Mouse (Mus musculus): Measurements from ENCODE around the gene Pygb. TPM values are rescaled to one million over a fixed set of nuclear protein-coding genes. Genes with fewer than 3 reads are reported as not detected.

Gene Pygb
- total and polyA plus RNA-seq, 3 experiments, result 7.3 to 18.6 (median 10.6) TPM

DNA sequence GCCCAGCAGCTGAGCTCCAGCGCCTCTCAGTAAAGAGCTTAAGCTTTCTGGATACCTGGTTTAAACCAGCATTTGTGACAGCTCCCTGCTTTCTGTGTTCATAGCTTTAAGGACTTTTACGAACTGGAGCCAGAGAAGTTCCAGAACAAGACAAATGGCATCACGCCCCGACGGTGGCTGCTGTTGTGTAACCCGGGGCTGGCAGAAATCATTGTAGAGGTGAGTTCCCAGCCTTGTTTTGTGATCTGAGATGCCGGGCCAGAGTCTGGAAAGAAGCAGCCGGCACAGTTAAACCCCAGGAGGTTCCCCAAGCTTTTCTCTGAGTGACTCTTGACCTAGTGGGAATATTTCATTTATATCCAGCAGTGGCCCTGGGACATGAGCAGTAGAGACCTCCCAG is 32.2 kb downstream of the Pygb start:
- Histone ChIP-seq H3K27me3 (ENCODE audit: insufficient read depth, low read length) (no peaks in the 10 kb centered on the region), H3K4me1 (ENCODE audit: insufficient read depth, low read depth, low read length) (no peaks in the 10 kb centered on the region; the same call in 1 of the 2 replicates), H3K9me3 (replicated peaks) (no peaks in the 10 kb centered on the region), H3K4me3 (ENCODE audit: low read depth, low read length) (no peak overlapping the region), H3K36me3 (replicated peaks) (peaks cover 65% of the 10 kb centered on the region)
- DNase-seq (ENCODE audit: low spot score) (no peak), ATAC-seq (ENCODE audit: extremely low read depth, insufficient number of reproducible peaks, low FRiP score, poor library complexity, severe bottlenecking) (no peak)
- TF ChIP-seq GATA1 (IDR thresholded peaks at IDR 0.05; ENCODE audit: borderline replicate concordance, low read length), result no peak
- TF ChIP-seq CTCF (IDR thresholded peaks at IDR 0.05; ENCODE audit: low read depth, low read length), result no peak
- TF ChIP-seq TAL1 (conservative IDR thresholded peaks at IDR 0.05; ENCODE audit: low read depth, low read length), result no peak
- no peak for TF ChIP-seq GATA2 (IDR thresholded peaks at IDR 0.05; ENCODE audit: borderline replicate concordance, low read depth, low read length)
- TF ChIP-seq POLR2AphosphoS5 (IDR thresholded peaks at IDR 0.05; ENCODE audit: insufficient replicate concordance, low read depth, low read length), result no peak

- no peaks in the 10 kb centered on the region for H3K27me3 ChIP-seq (ENCODE audit: insufficient read depth, low read length)
- DNase-seq (ENCODE audit: low spot score) (no peak), ATAC-seq (ENCODE audit: extremely low read depth, insufficient number of reproducible peaks, low FRiP score, poor library complexity, severe bottlenecking) (no peak)
- H3K9me3 ChIP-seq (replicated peaks), result no peaks in the 10 kb centered on the region
- TF ChIP-seq GATA2 (IDR thresholded peaks at IDR 0.05; ENCODE audit: borderline replicate concordance, low read depth, low read length), result no peak
- TF ChIP-seq TAL1 (conservative IDR thresholded peaks at IDR 0.05; ENCODE audit: low read depth, low read length), result no peak
- no peaks in the 10 kb centered on the region; the same call in 1 of the 2 replicates for H3K4me1 ChIP-seq (ENCODE audit: insufficient read depth, low read depth, low read length)
- no peak overlapping the region for H3K4me3 ChIP-seq (ENCODE audit: low read depth, low read length)
- peaks cover 59% of the 10 kb centered on the region for H3K36me3 ChIP-seq (replicated peaks)
Observed at GRCm38 (mm10) chr2:150820720-150821119, 34.2 kb downstream of the Pygb start.

GRCm38 (mm10) chr2:150822987-150823386 is 36.5 kb downstream of the Pygb start:
- ATAC-seq (ENCODE audit: extremely low read depth, insufficient number of reproducible peaks, low FRiP score, poor library complexity, severe bottlenecking), result no peak
- no peaks in the 10 kb centered on the region for H3K27me3 ChIP-seq (ENCODE audit: insufficient read depth, low read length)
- no peaks in the 10 kb centered on the region for H3K9me3 ChIP-seq (replicated peaks)
- H3K36me3 ChIP-seq (replicated peaks), result peaks cover 63% of the 10 kb centered on the region
- no peak overlapping the region for H3K4me3 ChIP-seq (ENCODE audit: low read depth, low read length)
- DNase-seq (ENCODE audit: low spot score), result no peak
- no peak for TF ChIP-seq CTCF (IDR thresholded peaks at IDR 0.05; ENCODE audit: low read depth, low read length)
- no peak for TF ChIP-seq TAL1 (conservative IDR thresholded peaks at IDR 0.05; ENCODE audit: low read depth, low read length)
- TF ChIP-seq GATA1 (IDR thresholded peaks at IDR 0.05; ENCODE audit: borderline replicate concordance, low read length), result no peak
- TF ChIP-seq GATA2 (IDR thresholded peaks at IDR 0.05; ENCODE audit: borderline replicate concordance, low read depth, low read length), result no peak
- no peak for TF ChIP-seq POLR2AphosphoS5 (IDR thresholded peaks at IDR 0.05; ENCODE audit: insufficient replicate concordance, low read depth, low read length)
- H3K4me1 ChIP-seq (ENCODE audit: insufficient read depth, low read depth, low read length), result no peaks in the 10 kb centered on the region; the same call in 1 of the 2 replicates

DNA sequence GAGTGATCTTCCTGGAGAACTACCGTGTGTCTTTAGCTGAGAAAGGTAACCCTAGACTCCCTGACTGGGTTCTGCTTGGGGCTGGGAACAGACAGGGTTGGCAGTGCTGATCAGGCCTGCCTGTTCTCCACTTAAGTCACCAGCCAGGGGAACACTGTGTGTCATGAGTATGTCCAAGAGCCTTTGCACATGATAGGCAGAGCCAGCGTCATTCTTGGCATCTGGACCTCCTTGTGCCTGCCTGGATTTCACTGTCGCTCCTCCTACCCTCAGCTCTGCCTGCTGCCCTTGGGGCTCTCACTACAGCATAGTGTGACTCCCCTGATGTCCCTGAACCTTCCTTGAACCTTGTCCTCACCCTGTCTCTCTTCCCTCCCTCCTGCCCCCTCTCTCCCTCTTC is 39.9 kb downstream of the Pygb start:
- peaks cover 75% of the 10 kb centered on the region for H3K36me3 ChIP-seq (replicated peaks)
- H3K27me3 ChIP-seq (ENCODE audit: insufficient read depth, low read length), result no peaks in the 10 kb centered on the region
- no peaks in the 10 kb centered on the region for H3K9me3 ChIP-seq (replicated peaks)
- no peak for ATAC-seq (ENCODE audit: extremely low read depth, insufficient number of reproducible peaks, low FRiP score, poor library complexity, severe bottlenecking)
- TF ChIP-seq GATA1 (IDR thresholded peaks at IDR 0.05; ENCODE audit: borderline replicate concordance, low read length) (no peak), GATA2 (IDR thresholded peaks at IDR 0.05; ENCODE audit: borderline replicate concordance, low read depth, low read length) (no peak), POLR2AphosphoS5 (IDR thresholded peaks at IDR 0.05; ENCODE audit: insufficient replicate concordance, low read depth, low read length) (no peak), CTCF (IDR thresholded peaks at IDR 0.05; ENCODE audit: low read depth, low read length) (no peak), TAL1 (conservative IDR thresholded peaks at IDR 0.05; ENCODE audit: low read depth, low read length) (no peak)
- no peak overlapping the region for H3K4me3 ChIP-seq (ENCODE audit: low read depth, low read length)
- no peak for DNase-seq (ENCODE audit: low spot score)
- no peaks in the 10 kb centered on the region for H3K4me1 ChIP-seq (ENCODE audit: insufficient read depth, low read depth, low read length)

GRCm38 (mm10) chr2:150828164-150828563 is 41.6 kb downstream of the Pygb start:
- no peaks in the 10 kb centered on the region for H3K27me3 ChIP-seq (ENCODE audit: insufficient read depth, low read length)
- no peak for TF ChIP-seq POLR2AphosphoS5 (IDR thresholded peaks at IDR 0.05; ENCODE audit: insufficient replicate concordance, low read depth, low read length)
- no peak for TF ChIP-seq CTCF (IDR thresholded peaks at IDR 0.05; ENCODE audit: low read depth, low read length)
- TF ChIP-seq GATA1 (IDR thresholded peaks at IDR 0.05; ENCODE audit: borderline replicate concordance, low read length), result no peak
- TF ChIP-seq TAL1 (conservative IDR thresholded peaks at IDR 0.05; ENCODE audit: low read depth, low read length), result no peak
- no peak for TF ChIP-seq GATA2 (IDR thresholded peaks at IDR 0.05; ENCODE audit: borderline replicate concordance, low read depth, low read length)
- peaks cover 85% of the 10 kb centered on the region for H3K36me3 ChIP-seq (replicated peaks)
- H3K9me3 ChIP-seq (replicated peaks), result no peaks in the 10 kb centered on the region
- no peak for ATAC-seq (ENCODE audit: extremely low read depth, insufficient number of reproducible peaks, low FRiP score, poor library complexity, severe bottlenecking)
- H3K4me3 ChIP-seq (ENCODE audit: low read depth, low read length), result no peak overlapping the region
- H3K4me1 ChIP-seq (ENCODE audit: insufficient read depth, low read depth, low read length), result no peaks in the 10 kb centered on the region
- DNase-seq (ENCODE audit: low spot score), result no peak

GRCm38 (mm10) chr2:150828654-150829053 is 42.1 kb downstream of the Pygb start:
- no peaks in the 10 kb centered on the region for H3K27me3 ChIP-seq (ENCODE audit: insufficient read depth, low read length)
- no peak overlapping the region for H3K4me3 ChIP-seq (ENCODE audit: low read depth, low read length)
- DNase-seq (ENCODE audit: low spot score) (no peak), ATAC-seq (ENCODE audit: extremely low read depth, insufficient number of reproducible peaks, low FRiP score, poor library complexity, severe bottlenecking) (no peak)
- TF ChIP-seq TAL1 (conservative IDR thresholded peaks at IDR 0.05; ENCODE audit: low read depth, low read length), result no peak
- no peak for TF ChIP-seq CTCF (IDR thresholded peaks at IDR 0.05; ENCODE audit: low read depth, low read length)
- TF ChIP-seq GATA2 (IDR thresholded peaks at IDR 0.05; ENCODE audit: borderline replicate concordance, low read depth, low read length), result no peak
- TF ChIP-seq GATA1 (IDR thresholded peaks at IDR 0.05; ENCODE audit: borderline replicate concordance, low read length), result no peak
- TF ChIP-seq POLR2AphosphoS5 (IDR thresholded peaks at IDR 0.05; ENCODE audit: insufficient replicate concordance, low read depth, low read length), result no peak
- H3K4me1 ChIP-seq (ENCODE audit: insufficient read depth, low read depth, low read length), result no peaks in the 10 kb centered on the region
- H3K9me3 ChIP-seq (replicated peaks), result no peaks in the 10 kb centered on the region
- H3K36me3 ChIP-seq (replicated peaks), result peaks cover 87% of the 10 kb centered on the region
